21 mouse cellular contexts compared by ENCODE assay signal in genomic region chr11:78408256-78409240, GRCm38 (mm10). TPM values are rescaled to one million over a fixed set of nuclear protein-coding genes. Genes with fewer than 3 reads are reported as not detected.
DNase-seq lines count a peak whose midpoint lies in the region; ATAC-seq and TF ChIP-seq lines count a peak whose summit lies in the region.
"Had no signal": no experiment of that assay in that cellular context is flagged by ENCODE, and none has a peak within 500 bp of the region (broad histone marks: within the 10 kb centered on the region; RNA-seq: fewer than 3 reads in every experiment).

No protein-coding gene starts in this region.

- H3K27me3 ChIP-seq in midbrain, embryonic 11.5 days (ENCODE audit: control insufficient read depth, insufficient read depth, low read length), result no peaks in the 10 kb centered on the region
- no peaks in the 10 kb centered on the region for H3K27me3 ChIP-seq in midbrain, embryonic 15.5 days (replicated peaks)
- no peaks in the 10 kb centered on the region for H3K27me3 ChIP-seq in intestine, postnatal 0 days (replicated peaks; ENCODE audit: control insufficient read depth, insufficient read depth, low read length)
- H3K27me3 ChIP-seq in lung, embryonic 15.5 days, result no peaks in the 10 kb centered on the region
- H3K27me3 ChIP-seq: liver, embryonic 15.5 days; neural tube, embryonic 15.5 days had no signal

- H3K9me3 ChIP-seq in midbrain, embryonic 11.5 days (ENCODE audit: control insufficient read depth, low read length), result no peaks in the 10 kb centered on the region
- no peaks in the 10 kb centered on the region for H3K9me3 ChIP-seq in midbrain, embryonic 15.5 days
- H3K9me3 ChIP-seq in intestine, postnatal 0 days (ENCODE audit: control insufficient read depth), result no peaks in the 10 kb centered on the region
- H3K9me3 ChIP-seq in lung, embryonic 15.5 days, result no peaks in the 10 kb centered on the region
- H3K9me3 ChIP-seq: heart, embryonic 15.5 days; hindbrain, embryonic 10.5 days; limb, embryonic 10.5 days; liver, embryonic 15.5 days; midbrain, embryonic 10.5 days; neural tube, embryonic 15.5 days had no signal

- 84% methylated on average over 9 of the region's 9 CpGs for WGBS in midbrain, embryonic 11.5 days
- 86% methylated on average over 9 of the region's 9 CpGs for WGBS in midbrain, embryonic 15.5 days
- 41% methylated on average over 9 of the region's 9 CpGs for WGBS in intestine, postnatal 0 days
- 43% methylated on average over 9 of the region's 9 CpGs for WGBS in lung, embryonic 15.5 days

- H3K9ac ChIP-seq in midbrain, embryonic 11.5 days (ENCODE audit: low read length), result no peak overlapping the region
- H3K9ac ChIP-seq in midbrain, embryonic 15.5 days, result no peak overlapping the region
- H3K9ac ChIP-seq in intestine, postnatal 0 days (ENCODE audit: low read depth, low read length), result no peak overlapping the region
- H3K9ac ChIP-seq in lung, embryonic 15.5 days, result no peak overlapping the region
- H3K9ac ChIP-seq: heart, embryonic 15.5 days; liver, embryonic 15.5 days; neural tube, embryonic 15.5 days had no signal

- H3K4me3 ChIP-seq in midbrain, embryonic 11.5 days (ENCODE audit: low read depth, low read length), result no peak overlapping the region
- H3K4me3 ChIP-seq in midbrain, embryonic 15.5 days, result no peak overlapping the region
- H3K4me3 ChIP-seq in intestine, postnatal 0 days (ENCODE audit: low read depth, low read length), result no peak overlapping the region
- no peak overlapping the region for H3K4me3 ChIP-seq in lung, embryonic 15.5 days
- H3K4me3 ChIP-seq: heart, embryonic 15.5 days; hindbrain, embryonic 10.5 days; limb, embryonic 10.5 days; liver, embryonic 15.5 days; midbrain, embryonic 10.5 days; neural tube, embryonic 15.5 days had no signal

- DNase-seq in midbrain, embryonic 11.5 days (ENCODE audit: low spot score, missing footprints), result peak; percentile 53
- DNase-seq in layer of hippocampus, adult 8-10 months (ENCODE audit: low spot score in 2 of 2), result no peak
- no peak for DNase-seq in gastrocnemius, adult 8-10 months (ENCODE audit: low spot score in 2 of 2)
- DNase-seq in cerebellum, adult 9-10 months, result no peak
- DNase-seq: adrenal gland, postnatal 36 days; cerebellum, postnatal 14 days had no signal

- no peak overlapping the region for H3K4me2 ChIP-seq in midbrain, embryonic 11.5 days
- H3K4me2 ChIP-seq in midbrain, embryonic 15.5 days, result no peak overlapping the region
- no peak overlapping the region for H3K4me2 ChIP-seq in intestine, postnatal 0 days (replicated peaks; ENCODE audit: low read depth)
- H3K4me2 ChIP-seq in lung, embryonic 15.5 days, result no peak overlapping the region
- H3K4me2 ChIP-seq: heart, embryonic 15.5 days; liver, embryonic 15.5 days; neural tube, embryonic 15.5 days had no signal

- H3K27ac ChIP-seq in midbrain, embryonic 11.5 days (ENCODE audit: low read depth, low read length), result no peak overlapping the region
- H3K27ac ChIP-seq in midbrain, embryonic 15.5 days, result no peak overlapping the region
- H3K27ac ChIP-seq in intestine, postnatal 0 days (ENCODE audit: low read depth, low read length), result peak overlapping the region; percentile 80
- peak overlapping the region; percentile 76 for H3K27ac ChIP-seq in lung, embryonic 15.5 days
- H3K27ac ChIP-seq: heart, embryonic 15.5 days; hindbrain, embryonic 10.5 days; limb, embryonic 10.5 days; liver, embryonic 15.5 days; midbrain, embryonic 10.5 days; neural tube, embryonic 15.5 days had no signal

- TF ChIP-seq CTCF in intestine, postnatal 0 days (IDR thresholded peaks at IDR 0.05; ENCODE audit: low read depth), result no peak

- H3K36me3 ChIP-seq in midbrain, embryonic 11.5 days (ENCODE audit: control insufficient read depth, insufficient read depth, low read length), result no peaks in the 10 kb centered on the region
- H3K36me3 ChIP-seq in midbrain, embryonic 15.5 days (replicated peaks), result no peaks in the 10 kb centered on the region
- no peaks in the 10 kb centered on the region for H3K36me3 ChIP-seq in intestine, postnatal 0 days (ENCODE audit: control insufficient read depth, insufficient read depth)
- no peaks in the 10 kb centered on the region for H3K36me3 ChIP-seq in lung, embryonic 15.5 days
- H3K36me3 ChIP-seq: heart, embryonic 15.5 days; hindbrain, embryonic 10.5 days; limb, embryonic 10.5 days; liver, embryonic 15.5 days; midbrain, embryonic 10.5 days; neural tube, embryonic 15.5 days had no signal

- ATAC-seq in midbrain, embryonic 11.5 days (ENCODE audit: low FRiP score), result no peak
- no peak for ATAC-seq in midbrain, embryonic 15.5 days (replicated peaks)
- peak; percentile 68 for ATAC-seq in intestine, postnatal 0 days
- peak; percentile 72 for ATAC-seq in lung, embryonic 15.5 days (ENCODE audit: borderline replicate concordance, extremely low read depth, low FRiP score, low TSS enrichment)
- ATAC-seq: CD4-positive, CD25-positive, alpha-beta regulatory T cell, adult 4 months; forebrain, embryonic 14.5 days had no signal

- no peaks in the 10 kb centered on the region for H3K4me1 ChIP-seq in midbrain, embryonic 11.5 days (ENCODE audit: control insufficient read depth, insufficient read depth, low read length)
- no peaks in the 10 kb centered on the region for H3K4me1 ChIP-seq in midbrain, embryonic 15.5 days
- H3K4me1 ChIP-seq in intestine, postnatal 0 days (replicated peaks; ENCODE audit: control insufficient read depth, insufficient read depth, low read length), result peaks cover 7% of the 10 kb centered on the region; the same call in 1 of the 2 replicates
- H3K4me1 ChIP-seq in lung, embryonic 15.5 days, result 0 out of 2 replicates have a peak, but pooled peaks cover 4% of the 10 kb centered on the region
- H3K4me1 ChIP-seq: heart, embryonic 15.5 days; midbrain, embryonic 10.5 days; neural tube, embryonic 15.5 days had no signal

RNA-seq across cellular contexts. Expression of gene Slc13a2, which starts 13.5 kb away (rescaled TPM):
- not detected in 2 replicates for polyA plus RNA-seq in midbrain, embryonic 11.5 days (2014; fragmentation: Nextera tagmentation; extraction: Ambion mirVana)
- not detected in 2 replicates for polyA plus RNA-seq in midbrain, embryonic 15.5 days (2015; fragmentation: Nextera tagmentation; extraction: Ambion mirVana)
- polyA plus RNA-seq in intestine, postnatal 0 days (2015; fragmentation: Nextera tagmentation; extraction: Ambion mirVana), result 31.4 and 36.6 TPM in 2 replicates
- polyA plus RNA-seq in lung, embryonic 15.5 days (2015; fragmentation: Nextera tagmentation; extraction: Ambion mirVana), result 0.06 and 0.12 TPM in 2 replicates
- not detected for total RNA-seq in layer of hippocampus, adult 8-10 months (2022)
- not detected for total RNA-seq in gastrocnemius, adult 8-10 months (2022)
- total RNA-seq: adrenal gland, postnatal 36 days; granulocyte monocyte progenitor cell, adult 5-6 weeks; layer of hippocampus, postnatal 25 days; MEL had no signal
- polyA plus RNA-seq: CD4-positive, CD25-positive, alpha-beta regulatory T cell, adult 4 months; forebrain, embryonic 14.5 days; heart, embryonic 15.5 days; hindbrain, embryonic 10.5 days; limb, embryonic 10.5 days; midbrain, embryonic 10.5 days; neural tube, embryonic 15.5 days had no signal

RNA-seq across cellular contexts. Expression of gene Foxn1, which starts 22.2 kb away (rescaled TPM):
- not detected in 2 replicates for polyA plus RNA-seq in midbrain, embryonic 11.5 days (2014; fragmentation: Nextera tagmentation; extraction: Ambion mirVana)
- polyA plus RNA-seq in midbrain, embryonic 15.5 days (2015; fragmentation: Nextera tagmentation; extraction: Ambion mirVana), result not detected in 2 replicates
- not detected in 2 replicates for polyA plus RNA-seq in intestine, postnatal 0 days (2015; fragmentation: Nextera tagmentation; extraction: Ambion mirVana)
- 0.35 and 1.9 TPM in 2 replicates for polyA plus RNA-seq in lung, embryonic 15.5 days (2015; fragmentation: Nextera tagmentation; extraction: Ambion mirVana)
- under 1 TPM in 1 of 4 experiments, not detected in 3; 0.10 TPM for total RNA-seq in layer of hippocampus, adult 8-10 months (2022)
- not detected for total RNA-seq in gastrocnemius, adult 8-10 months (2022)
- total RNA-seq: granulocyte monocyte progenitor cell, adult 5-6 weeks; layer of hippocampus, postnatal 25 days; MEL had no signal
- polyA plus RNA-seq: forebrain, embryonic 14.5 days; hindbrain, embryonic 10.5 days; limb, embryonic 10.5 days; liver, embryonic 15.5 days; midbrain, embryonic 10.5 days; neural tube, embryonic 15.5 days; spleen, adult 2 months had no signal

RNA-seq across cellular contexts. Expression of gene Slc46a1, which starts 56.9 kb away (rescaled TPM):
- 20.5 TPM in 2 replicates for polyA plus RNA-seq in midbrain, embryonic 11.5 days (2014; fragmentation: Nextera tagmentation; extraction: Ambion mirVana)
- 23.6 and 23.7 TPM in 2 replicates for polyA plus RNA-seq in midbrain, embryonic 15.5 days (2015; fragmentation: Nextera tagmentation; extraction: Ambion mirVana)
- polyA plus RNA-seq in intestine, postnatal 0 days (2015; fragmentation: Nextera tagmentation; extraction: Ambion mirVana), result 68.7 and 71.6 TPM in 2 replicates
- polyA plus RNA-seq in lung, embryonic 15.5 days (2015; fragmentation: Nextera tagmentation; extraction: Ambion mirVana), result 11.7 and 12.0 TPM in 2 replicates
- 10 to 100 TPM in 3 of 4 experiments, 1 to 10 TPM in 1; 8.1 to 16.1 (median 11.1) TPM for total RNA-seq in layer of hippocampus, adult 8-10 months (2022)
- under 1 TPM; 0.47 to 0.56 (median 0.50) TPM for total RNA-seq in gastrocnemius, adult 8-10 months (2022)

Comparison
In these comparisons a context has a peak if more than half of its experiments do, and no peak if none do; other contexts are left out.
1. ATAC-seq: peak in intestine, postnatal 0 days (single experiment) and lung, embryonic 15.5 days (single experiment); none in midbrain, embryonic 11.5 days (single experiment) and midbrain, embryonic 15.5 days (single experiment).
2. H3K27ac ChIP-seq: peak in intestine, postnatal 0 days (single experiment) and lung, embryonic 15.5 days (single experiment); none in midbrain, embryonic 11.5 days (single experiment) and midbrain, embryonic 15.5 days (single experiment).
3. RNA of gene Slc13a2, which starts 13.5 kb away (polyA plus RNA-seq): 31.4 to 36.6 TPM in intestine, postnatal 0 days; 0.06 to 0.12 TPM in lung, embryonic 15.5 days, not detected in midbrain, embryonic 11.5 days and not detected in midbrain, embryonic 15.5 days; every median in the first group is over 10 times any median in the second.